Mouse (Mus musculus) forebrain, embryonic 16.5 days (tissue): ENCODE measurements around the gene Zfyve19. TPM values are rescaled to one million over a fixed set of nuclear protein-coding genes. Genes with fewer than 3 reads are reported as not detected.

Experiments used
- ATAC-seq: fragments of 200-750 bp; cut with Nextera tagmentation; 2 replicates; pipeline ENCODE4 v1.8.0; 2017; ENCODE audit warnings: mild to moderate bottlenecking, moderate library complexity
- H3K27ac ChIP-seq: fragments of 300-500 bp; sonication (generic); 2 replicates; pipeline ENCODE4 v1.5.1; 2014; ENCODE audit warnings: low read length, control low read depth
- H3K27me3 ChIP-seq: fragments of 300-500 bp; sonication (generic); replicated peaks from 2 replicates; pipeline ENCODE4 v1.6.1; 2014; ENCODE audit warnings: low read length; ENCODE audit not compliant: control insufficient read depth, insufficient read depth
- H3K36me3 ChIP-seq: fragments of 300-500 bp; sonication (generic); 2 replicates; pipeline ENCODE4 v1.6.1; 2014; ENCODE audit not compliant: control insufficient read depth, insufficient read depth
- H3K4me1 ChIP-seq: fragments of 300-500 bp; sonication (generic); replicated peaks from 2 replicates; pipeline ENCODE4 v1.6.1; 2014; ENCODE audit warnings: low read length; ENCODE audit not compliant: control insufficient read depth, insufficient read depth
- H3K4me2 ChIP-seq: fragments of 300-500 bp; sonication (generic); 2 replicates; pipeline ENCODE4 v1.6.1; 2014; ENCODE audit warnings: mild to moderate bottlenecking, low read length, control low read depth
- H3K4me3 ChIP-seq: fragments of 300-500 bp; sonication (generic); replicated peaks from 2 replicates; pipeline ENCODE4 v1.5.1; 2014; ENCODE audit warnings: mild to moderate bottlenecking, low read length, control low read depth
- H3K9ac ChIP-seq: fragments of 300-500 bp; sonication (generic); replicated peaks from 2 replicates; pipeline ENCODE4 v1.6.1; 2014; ENCODE audit warnings: low read depth, low read length, control low read depth
- H3K9me3 ChIP-seq: fragments of 300-500 bp; sonication (generic); 2 replicates; pipeline ENCODE4 v1.6.1; 2016; ENCODE audit warnings: low read length; ENCODE audit not compliant: control insufficient read depth
- WGBS: fragments of 180-500 bp; shearing (Covaris S2); extraction: QIAGEN DNeasy Blood & Tissue Kit; methylation state at CpG from one replicate; pipeline ENCODE4 v1.1.7; 2014; 5-methylcytosine and 5-hydroxymethylcytosine counted together
- polyA plus RNA-seq: library from polyadenylated mRNA; unstranded; fragments of >200 nt; fragmentation: Nextera tagmentation; extraction: Ambion mirVana; gene quantifications from 2 replicates; pipeline ENCODE4 v1.2.1, GENCODE M21; 2015

Gene Zfyve19
- polyA plus RNA-seq, 1 experiment from 2014 or later: 66.9 TPM

DNA sequence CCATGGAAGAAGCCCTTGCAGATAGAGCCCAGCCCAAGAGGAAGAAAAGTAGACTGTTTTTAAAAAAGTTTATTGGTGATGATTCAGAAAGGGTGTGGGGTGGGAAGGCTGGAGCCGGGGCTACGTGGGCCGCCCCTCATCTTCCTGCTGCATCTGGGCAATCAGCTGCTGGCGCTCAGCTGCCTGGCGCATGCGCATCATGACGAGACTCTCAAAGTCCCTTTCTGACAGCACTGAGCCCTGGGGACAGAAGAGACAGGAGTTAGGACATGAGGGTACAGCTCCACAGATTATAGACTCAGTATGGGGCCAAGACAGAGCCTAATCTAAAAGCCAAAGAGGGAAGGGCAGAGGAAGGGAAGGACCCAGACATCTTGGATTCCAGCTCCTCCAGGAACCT is 36.0 kb upstream of the Zfyve19 start:
- no peaks in the 10 kb centered on the region for H3K9me3 ChIP-seq
- H3K36me3 ChIP-seq: no peaks in the 10 kb centered on the region
- H3K9ac ChIP-seq: no peak overlapping the region
- H3K27ac ChIP-seq: no peak overlapping the region
- no peak overlapping the region for H3K4me3 ChIP-seq
- peaks cover 17% of the 10 kb centered on the region for H3K4me1 ChIP-seq
- no peak for ATAC-seq
- H3K27me3 ChIP-seq: peaks cover 2% of the 10 kb centered on the region
- H3K4me2 ChIP-seq: no peak overlapping the region
- WGBS: 81% methylated on average over 7 of the region's 7 CpGs

DNA sequence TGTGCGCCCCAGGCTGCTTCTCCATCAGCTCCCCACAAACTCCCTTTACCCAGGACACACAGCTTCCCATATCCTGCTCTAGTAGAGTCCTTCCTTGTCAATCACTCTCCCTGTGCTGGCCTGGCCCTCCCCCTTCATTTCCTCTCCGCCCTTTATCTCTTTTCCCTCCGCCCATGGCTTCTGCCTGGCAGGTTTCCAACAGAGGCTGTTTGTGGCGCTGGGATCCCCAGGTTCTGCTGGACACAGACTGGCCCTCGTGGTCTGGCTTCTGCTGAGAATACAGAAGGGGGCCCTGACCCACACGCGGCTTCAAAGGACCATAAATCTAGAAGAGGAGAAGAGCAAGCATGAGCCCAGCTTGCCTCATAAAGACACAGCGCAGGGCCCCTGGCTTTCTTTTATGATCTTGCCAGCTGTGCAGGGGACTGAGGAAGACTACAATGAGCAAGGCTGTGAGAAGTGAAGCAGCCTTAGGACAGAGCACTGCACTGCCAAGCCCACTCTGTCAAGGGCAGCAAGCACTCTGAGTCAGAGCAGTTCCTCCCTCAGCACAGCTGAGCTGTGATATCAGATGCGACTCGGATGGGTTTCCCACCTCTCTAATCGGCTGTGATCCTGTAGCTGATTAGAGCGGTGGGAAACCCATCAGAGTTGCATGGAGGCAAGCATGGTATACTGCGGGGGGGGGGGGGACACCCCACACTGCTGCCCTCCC is 35.4 kb upstream of the Zfyve19 start:
- Histone ChIP-seq H3K4me1 (peaks cover 11% of the 10 kb centered on the region), H3K4me3 (no peak overlapping the region), H3K36me3 (no peaks in the 10 kb centered on the region), H3K27ac (no peak overlapping the region), H3K27me3 (no peaks in the 10 kb centered on the region; the same call in 1 of the 2 replicates), H3K9me3 (no peaks in the 10 kb centered on the region), H3K4me2 (no peak overlapping the region), H3K9ac (0 out of 2 replicates have a peak overlapping the region, but pooled peaks have one; percentile 19)
- 30% methylated on average over 13 of the region's 13 CpGs for WGBS
- 0 out of 2 replicates have a peak, but pooled peaks have one; percentile 26 for ATAC-seq

DNA sequence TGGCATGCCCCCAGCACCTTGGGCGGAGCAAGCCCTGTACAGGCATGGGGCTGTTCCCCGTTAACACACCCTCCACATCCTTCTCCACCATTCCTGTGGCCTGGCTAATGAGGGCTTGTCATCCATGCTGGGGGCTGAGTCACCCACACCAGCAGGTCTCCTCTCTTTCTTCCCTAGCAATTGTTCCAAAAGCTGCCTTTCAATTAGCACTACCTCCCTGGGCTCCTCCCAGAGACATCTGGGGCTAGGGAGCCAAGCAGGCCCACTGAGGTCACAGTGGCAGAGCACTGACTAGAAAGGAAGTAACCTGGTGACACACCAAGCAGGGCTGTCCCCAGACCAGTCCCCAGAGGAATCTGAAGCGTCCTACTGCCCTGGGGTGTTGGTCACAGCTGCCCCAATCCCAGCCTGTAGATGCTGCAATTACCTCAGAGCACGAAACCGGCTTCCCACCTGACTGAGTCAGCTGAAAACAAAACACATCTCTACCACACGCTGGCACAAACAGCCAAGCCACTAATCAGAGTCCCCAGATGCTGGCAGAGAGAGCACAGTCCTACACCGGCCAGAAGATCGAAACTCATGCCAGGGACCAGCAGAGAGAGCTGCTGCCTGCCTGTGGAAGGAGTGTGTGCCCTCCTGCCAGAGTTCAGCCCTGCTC is 34.3 kb upstream of the Zfyve19 start, which contains the start of gene Gm14137:
TSS of gene Gm14137 (plus strand) at position 519 of the 661 bp plus-strand sequence.
- H3K4me2 ChIP-seq: no peak within 1 kb of the TSS
- H3K9me3 ChIP-seq: no peaks in the 10 kb centered on the region
- no peak within 1 kb of the TSS for H3K4me3 ChIP-seq
- 24% methylated on average over 8 of the region's 8 CpGs for WGBS
- H3K27ac ChIP-seq: no peak within 1 kb of the TSS
- ATAC-seq: 0 out of 2 replicates have a peak, but pooled peaks have one; percentile 21
- peaks cover 11% of the 10 kb centered on the region for H3K4me1 ChIP-seq
- H3K9ac ChIP-seq: no peak within 1 kb of the TSS
- no peaks in the 10 kb centered on the region for H3K36me3 ChIP-seq
- H3K27me3 ChIP-seq: no peaks in the 10 kb centered on the region

DNA sequence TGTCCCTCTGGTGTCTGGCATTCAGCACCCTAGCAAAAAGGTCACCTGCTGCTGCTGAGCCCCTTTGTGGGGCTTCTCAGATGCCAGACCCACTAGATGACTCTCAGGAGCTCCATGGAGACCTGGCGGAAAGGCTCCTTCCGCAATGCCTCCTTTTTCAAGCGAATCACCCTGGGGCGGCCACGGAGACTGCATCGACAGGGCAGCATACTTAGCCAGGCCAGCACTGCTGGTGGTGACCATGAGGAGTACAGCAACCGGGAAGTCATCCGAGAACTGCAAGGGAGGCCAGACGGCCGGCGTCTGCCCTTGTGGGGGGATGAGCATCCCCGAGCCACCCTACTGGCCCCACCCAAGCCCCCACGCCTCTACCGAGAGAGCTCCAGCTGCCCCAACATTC is 33.6 kb upstream of the Zfyve19 start:
- WGBS: 63% methylated on average over 14 of the region's 14 CpGs
- Histone ChIP-seq H3K27ac (no peak overlapping the region), H3K4me2 (no peak overlapping the region), H3K9ac (no peak overlapping the region), H3K9me3 (no peaks in the 10 kb centered on the region), H3K27me3 (no peaks in the 10 kb centered on the region), H3K36me3 (peaks cover 2% of the 10 kb centered on the region; the same call in 1 of the 2 replicates), H3K4me1 (peaks cover 11% of the 10 kb centered on the region), H3K4me3 (no peak overlapping the region)
- no peak for ATAC-seq

DNA sequence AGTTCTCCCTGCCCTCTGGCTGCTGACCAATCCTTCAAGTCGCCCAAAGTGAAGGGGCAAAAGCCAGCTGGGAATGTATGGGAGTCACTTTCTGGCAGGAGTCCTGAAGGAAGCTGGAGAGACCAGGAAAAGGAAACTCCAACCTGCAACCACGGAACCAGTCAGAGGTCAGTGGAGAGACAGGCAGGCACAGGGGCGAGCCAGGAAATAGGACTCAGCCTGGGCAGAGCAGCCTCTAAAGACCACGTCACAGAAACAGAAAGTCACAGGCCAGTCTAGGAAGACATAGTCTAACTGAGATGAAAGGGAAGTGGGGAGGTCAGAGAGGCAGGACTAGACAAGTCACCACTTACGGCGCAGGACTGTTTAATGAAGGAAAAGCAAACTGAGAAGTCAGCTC is 32.8 kb upstream of the Zfyve19 start:
- 76% methylated on average over 6 of the region's 6 CpGs for WGBS
- no peak for ATAC-seq
- no peaks in the 10 kb centered on the region for H3K9me3 ChIP-seq
- H3K4me1 ChIP-seq: peaks cover 11% of the 10 kb centered on the region
- no peak overlapping the region for H3K27ac ChIP-seq
- no peaks in the 10 kb centered on the region for H3K27me3 ChIP-seq
- H3K36me3 ChIP-seq: peaks cover 6% of the 10 kb centered on the region; the same call in 1 of the 2 replicates
- no peak overlapping the region for H3K4me2 ChIP-seq
- H3K4me3 ChIP-seq: no peak overlapping the region
- H3K9ac ChIP-seq: no peak overlapping the region

DNA sequence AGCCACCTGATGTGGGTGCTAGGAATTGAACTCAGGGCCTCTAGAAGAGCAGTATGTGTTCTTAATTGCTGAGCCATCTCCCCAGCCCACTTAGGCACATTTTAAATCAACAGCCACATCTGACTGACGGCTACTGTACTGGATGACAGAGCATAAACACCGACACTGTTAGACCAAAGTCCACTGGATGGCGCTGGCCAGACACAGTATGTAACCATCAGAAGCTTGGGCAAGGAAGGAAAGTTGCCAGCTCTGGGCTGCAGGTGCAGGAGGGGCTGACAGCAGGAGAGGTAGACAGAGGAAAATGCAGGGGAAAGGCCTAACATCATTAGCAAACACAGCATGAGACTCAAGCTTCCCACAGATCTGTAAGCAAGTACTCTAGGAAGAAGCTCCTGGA is 31.7 kb upstream of the Zfyve19 start:
- Histone ChIP-seq H3K9ac (no peak overlapping the region), H3K27me3 (no peaks in the 10 kb centered on the region), H3K36me3 (peaks cover 6% of the 10 kb centered on the region; the same call in 1 of the 2 replicates), H3K4me2 (no peak overlapping the region), H3K9me3 (no peaks in the 10 kb centered on the region), H3K4me1 (peaks cover 11% of the 10 kb centered on the region), H3K27ac (no peak overlapping the region), H3K4me3 (no peak overlapping the region)
- 63% methylated on average over 3 of the region's 3 CpGs for WGBS
- ATAC-seq: no peak

DNA sequence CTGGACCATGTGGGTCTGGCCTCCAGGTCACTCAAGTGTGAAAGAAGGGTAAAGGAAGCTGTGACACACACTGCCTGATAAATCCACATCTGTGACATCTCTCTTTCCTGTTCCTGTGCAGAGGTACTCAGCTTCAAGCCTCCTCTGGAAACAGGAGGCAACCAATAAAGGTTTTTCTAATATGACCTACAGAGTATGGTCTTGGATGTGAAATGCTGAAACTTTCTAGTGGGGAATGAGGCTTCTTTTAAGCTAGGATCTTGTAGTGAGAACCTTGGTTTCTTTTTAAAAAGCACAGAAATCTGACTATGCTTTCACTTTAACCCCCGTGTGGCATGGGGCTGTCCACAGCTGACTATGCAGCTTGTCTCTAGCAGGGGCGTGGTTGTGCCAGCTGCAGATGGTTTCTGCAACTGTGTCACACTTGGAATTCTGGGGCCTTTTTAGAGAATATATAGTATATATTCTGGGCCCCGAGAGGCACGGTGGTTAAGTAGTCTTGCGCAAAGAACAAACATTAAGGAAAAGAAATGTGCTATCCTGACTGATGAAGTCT is 31.0 kb upstream of the Zfyve19 start:
- no peak for ATAC-seq
- H3K4me2 ChIP-seq: no peak overlapping the region
- WGBS: 91% methylated on average over 5 of the region's 5 CpGs

DNA sequence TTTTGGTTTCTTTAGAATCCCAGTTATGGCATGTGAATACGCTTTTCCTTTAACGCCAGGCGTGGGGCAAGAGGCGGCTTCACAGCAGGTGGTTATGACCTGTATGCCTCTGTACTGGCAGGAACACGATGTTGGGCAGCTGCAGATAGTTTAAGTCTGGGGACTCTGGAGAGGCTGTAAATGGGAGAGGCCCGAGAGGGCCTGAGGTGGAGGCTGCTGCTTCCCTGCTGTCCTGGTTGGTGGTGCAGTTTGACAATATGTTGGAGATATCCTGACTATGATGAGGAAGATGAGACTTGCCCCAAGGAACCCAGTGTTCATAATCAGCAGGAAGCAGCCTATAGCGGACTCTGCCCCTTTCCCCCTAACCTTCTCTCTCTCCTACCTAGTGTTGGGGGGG is 25.5 kb upstream of the Zfyve19 start:
- Histone ChIP-seq H3K9ac (no peak overlapping the region), H3K4me3 (no peak overlapping the region), H3K36me3 (peaks cover 12% of the 10 kb centered on the region), H3K4me1 (no peaks in the 10 kb centered on the region), H3K9me3 (no peaks in the 10 kb centered on the region), H3K27me3 (no peaks in the 10 kb centered on the region), H3K27ac (no peak overlapping the region), H3K4me2 (no peak overlapping the region)
- ATAC-seq: no peak
- WGBS: 79% methylated on average over 7 of the region's 7 CpGs

More for the DNA sequence above, 31.0 kb upstream of the Zfyve19 start:
- Histone ChIP-seq H3K9ac (no peak overlapping the region), H3K36me3 (peaks cover 6% of the 10 kb centered on the region; the same call in 1 of the 2 replicates), H3K27me3 (no peaks in the 10 kb centered on the region), H3K9me3 (no peaks in the 10 kb centered on the region), H3K4me1 (peaks cover 11% of the 10 kb centered on the region), H3K4me3 (no peak overlapping the region), H3K27ac (no peak overlapping the region)

DNA sequence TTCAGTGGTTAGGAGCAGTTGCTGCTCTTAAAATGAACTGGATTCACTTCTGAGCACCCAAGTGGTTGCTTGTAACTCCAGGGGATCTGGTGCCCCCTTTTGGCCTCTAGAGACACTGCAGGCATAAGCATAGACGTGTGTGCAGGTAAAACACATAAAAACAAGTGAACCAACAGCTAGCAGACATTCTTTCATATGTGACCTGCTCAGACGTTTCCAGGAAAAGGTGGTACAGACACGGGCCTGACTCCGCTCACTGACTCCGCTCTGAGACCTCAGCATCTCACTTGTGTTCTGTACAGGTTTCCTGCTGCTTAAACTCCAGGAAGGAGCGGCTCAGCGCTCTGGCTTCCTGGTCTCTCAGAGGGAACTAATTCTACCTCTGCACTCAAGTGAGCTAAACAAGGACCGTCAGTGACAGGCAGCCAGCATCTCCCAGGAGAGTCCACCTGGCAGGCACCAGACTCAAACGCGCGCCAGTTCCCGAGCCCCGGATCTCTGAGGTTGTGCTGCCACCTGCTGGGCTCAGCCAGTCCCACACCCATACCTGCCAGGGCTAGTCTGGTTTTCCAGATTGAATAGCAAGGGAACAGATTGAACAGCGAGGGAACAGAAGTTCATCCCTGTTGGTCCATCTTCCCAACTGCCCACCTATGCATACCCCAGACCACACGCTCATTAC is 19.2 kb upstream of the Zfyve19 start:
- no peak overlapping the region for H3K27ac ChIP-seq
- H3K9ac ChIP-seq: no peak overlapping the region
- peak overlapping the region; percentile 30 for H3K4me3 ChIP-seq
- H3K9me3 ChIP-seq: no peaks in the 10 kb centered on the region
- peaks cover 8% of the 10 kb centered on the region for H3K4me1 ChIP-seq
- peak; percentile 88 for ATAC-seq
- WGBS: 7% methylated on average over 15 of the region's 15 CpGs
- peaks cover 2% of the 10 kb centered on the region for H3K36me3 ChIP-seq
- no peaks in the 10 kb centered on the region for H3K27me3 ChIP-seq
- H3K4me2 ChIP-seq: peak overlapping the region; percentile 55
